Mouse (Mus musculus) forebrain, embryonic 14.5 days (tissue): Measurements from ENCODE around the gene Rab11fip5. TPM values are rescaled to one million over a fixed set of nuclear protein-coding genes. Genes with fewer than 3 reads are reported as not detected.

Source experiments
- microRNA-seq: library from miRNA; unstranded; fragments of <30 nt; microRNA quantifications from one replicate; pipeline ENCODE4, GENCODE M21; 2016
- polyA plus RNA-seq: library from polyadenylated mRNA; unstranded; fragments of >200 nt; fragmentation: Nextera tagmentation; extraction: Ambion mirVana; gene quantifications from 2 replicates; pipeline ENCODE4 v1.2.1, GENCODE M21; 2014

The Rab11fip5 gene
- polyA plus RNA-seq, 1 experiment from 2014 or later: 9.2 TPM

Small RNA genes lying within 50 kb of the gene (microRNA-seq; reads per million reads assigned to microRNA genes)
- not detected for gene Mir705

Other genes with a start within 250 kb of the Rab11fip5 start
- 57.6 and 59.4 TPM in 2 replicates for gene Spr, start 236.9 kb downstream of the Rab11fip5 start, polyA plus RNA-seq
- gene Emx1, start 187.2 kb downstream of the Rab11fip5 start, polyA plus RNA-seq: 61.3 and 68.6 TPM in 2 replicates
- 15.2 and 15.7 TPM in 2 replicates for gene Sfxn5, start 41.2 kb downstream of the Rab11fip5 start, polyA plus RNA-seq
- gene Noto, start 49.3 kb upstream of the Rab11fip5 start, polyA plus RNA-seq: not detected in 2 replicates
- gene Smyd5, start 57.4 kb upstream of the Rab11fip5 start, polyA plus RNA-seq: 37.2 and 41.3 TPM in 2 replicates
- 727 and 759 TPM in 2 replicates for gene Cct7, start 76.9 kb upstream of the Rab11fip5 start, polyA plus RNA-seq
- gene Pradc1, start 77.3 kb upstream of the Rab11fip5 start, polyA plus RNA-seq: 22.4 and 25.2 TPM in 2 replicates
- gene Fbxo41, start 128.4 kb upstream of the Rab11fip5 start, polyA plus RNA-seq: 4.7 and 5.4 TPM in 2 replicates
- gene Egr4, start 139.0 kb upstream of the Rab11fip5 start, polyA plus RNA-seq: not detected in 2 replicates
- 3.8 and 4.3 TPM in 2 replicates for gene Alms1, start 212.9 kb upstream of the Rab11fip5 start, polyA plus RNA-seq